Mouse (Mus musculus) urinary bladder, adult 18-20 months (tissue): ENCODE measurements around the gene Cd300e.

Source experiments
- DNase-seq, 2 experiments: peaks; one replicate each; pipeline ENCODE4 v3.0.0; 2022; ENCODE audit warnings: low spot score in 2 of 2, mixed read lengths in 2 of 2

The Cd300e gene

DNA sequence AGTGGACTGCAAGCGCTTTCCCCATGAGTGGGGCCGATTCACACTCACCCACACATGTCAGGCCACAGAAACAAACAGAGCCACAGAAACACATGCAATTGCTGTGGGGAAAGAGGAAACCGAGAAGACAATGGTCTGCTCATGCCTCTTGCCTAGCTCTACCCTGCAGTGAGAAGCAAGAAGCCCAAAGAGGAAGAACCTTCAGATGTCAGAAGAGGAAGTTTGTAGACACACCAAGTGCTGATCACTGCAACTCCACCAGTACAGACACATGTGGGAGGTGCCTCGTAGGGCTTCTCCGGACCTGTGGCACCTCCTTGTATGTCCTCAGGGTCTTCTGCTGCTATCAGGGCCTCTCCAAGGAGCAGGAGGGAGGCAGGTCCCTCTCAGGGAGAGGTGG lies 57.9 kb downstream of the Cd300e start:
- DNase-seq: no peak
